Mouse (Mus musculus) liver, adult (tissue): ENCODE measurements around the gene Batf.

ENCODE experiments used
- GATA4 ChIP-seq: IDR thresholded peaks from 2 replicates; pipeline ENCODE4 v1.6.1; 2014; ENCODE audit warnings: mild to moderate bottlenecking, low read length; ENCODE audit not compliant: insufficient replicate concordance

Gene Batf

DNA sequence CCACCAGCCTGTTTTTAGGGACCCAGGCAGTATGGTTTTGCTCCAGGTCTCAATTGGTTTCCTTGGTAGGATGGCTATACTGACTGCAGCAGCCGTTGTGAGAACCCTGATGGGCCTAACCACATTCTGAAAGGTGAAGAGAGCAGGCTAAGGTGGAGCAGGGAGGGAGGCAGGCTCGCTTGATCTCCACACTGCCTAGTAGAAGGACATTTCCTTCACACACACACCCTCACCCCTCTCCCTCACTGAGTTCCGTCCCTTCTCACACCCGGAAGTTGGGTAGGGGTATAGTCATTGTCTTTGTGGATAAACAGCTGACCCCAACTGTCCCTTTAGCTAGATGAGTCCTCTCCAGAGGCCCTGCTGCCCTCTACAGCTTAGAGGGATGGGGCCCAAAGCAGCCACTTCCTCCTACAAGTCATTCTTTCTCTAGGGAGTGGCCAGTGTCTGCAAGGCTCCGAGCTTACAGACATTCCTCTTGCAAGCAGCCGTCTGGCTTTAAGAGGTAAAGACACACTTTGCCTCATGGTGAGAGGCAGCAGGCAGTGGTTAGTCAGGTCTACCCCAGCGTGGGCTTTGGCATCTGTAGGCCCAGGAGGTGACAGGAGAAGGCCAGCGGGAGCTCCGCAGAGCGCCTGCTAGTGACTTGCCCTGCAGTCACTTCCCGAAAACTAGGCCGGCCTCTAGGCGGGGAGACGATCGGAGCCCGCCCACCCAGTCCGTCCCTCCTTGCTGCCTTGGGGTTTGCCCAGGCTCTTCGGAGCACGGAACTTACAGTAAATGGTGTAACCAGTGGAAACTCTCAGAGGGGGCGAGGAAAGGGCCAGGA, 18.7 kb downstream of the Batf start:
- TF ChIP-seq GATA4 = no peak

DNA sequence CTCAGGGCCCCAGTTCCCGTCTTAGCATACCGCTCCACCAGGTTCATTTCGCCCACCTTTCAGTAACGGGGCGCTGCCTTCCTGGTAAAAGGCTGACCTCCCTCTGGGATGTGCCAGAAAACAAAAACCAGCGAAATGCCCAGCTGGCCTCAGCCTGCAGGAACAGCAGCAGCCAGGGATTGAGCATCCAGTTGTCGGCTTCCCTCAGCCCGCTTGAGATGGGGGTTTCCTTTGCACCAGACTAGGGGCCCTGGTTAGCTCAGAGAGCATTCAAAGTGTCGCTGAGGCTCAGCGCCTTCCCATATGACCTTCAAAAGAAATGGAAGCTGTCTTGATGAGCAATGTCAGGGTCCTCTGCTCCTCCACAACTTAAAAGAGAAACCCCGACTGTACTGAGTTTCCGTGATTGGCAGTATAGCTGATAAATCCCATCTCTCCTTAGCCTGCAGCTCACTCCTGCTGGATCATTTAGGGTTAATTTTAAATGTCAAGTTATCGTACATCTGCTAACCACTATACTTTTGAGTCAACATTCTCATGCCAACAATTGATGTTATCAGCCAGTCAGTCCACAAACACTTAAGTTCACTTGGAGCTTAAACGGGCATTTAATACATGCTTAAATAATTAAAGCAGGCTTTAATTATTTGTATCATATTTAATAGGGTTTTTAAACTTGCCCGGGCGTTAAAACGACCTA, 19.5 kb downstream of the Batf start:
- TF ChIP-seq GATA4 = no peak

DNA sequence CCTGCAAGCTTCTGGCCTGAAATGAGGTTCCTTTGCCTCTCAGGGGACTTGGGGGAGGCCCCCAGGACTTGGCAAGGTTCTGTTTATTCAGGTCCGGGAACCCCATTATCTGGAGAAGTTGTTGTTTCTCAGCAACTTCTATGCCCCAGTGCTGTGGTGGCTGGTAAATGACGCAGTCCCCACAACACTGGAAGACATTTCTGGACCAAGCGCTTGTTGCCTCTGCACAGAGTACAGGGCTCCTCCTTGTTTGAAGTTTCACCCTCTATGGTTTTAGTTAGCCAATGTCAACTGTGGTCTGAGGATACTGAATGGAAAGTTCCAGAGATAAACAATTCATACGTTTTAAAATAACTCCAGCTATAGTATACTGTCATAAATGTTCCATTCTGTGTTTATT, 20.4 kb downstream of the Batf start:
- no peak for TF ChIP-seq GATA4

DNA sequence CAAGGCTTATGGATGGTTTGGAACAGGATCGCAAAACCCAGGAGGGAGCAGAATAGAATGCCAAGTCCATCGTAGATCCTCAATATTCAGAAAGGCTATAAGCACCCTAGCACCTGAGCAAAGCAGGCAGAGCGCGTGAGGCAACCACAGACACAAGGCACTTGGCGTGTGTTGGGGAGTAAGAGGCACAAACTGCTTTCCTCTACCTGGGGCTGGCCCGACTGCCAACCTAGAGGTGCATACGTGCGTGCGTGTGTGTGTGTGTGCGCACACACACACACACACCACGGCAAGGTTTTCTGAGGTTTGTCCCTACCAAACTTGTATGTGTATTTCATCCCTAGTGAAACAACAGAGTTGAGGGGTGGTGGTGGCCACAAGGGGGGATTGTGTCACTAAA, 20.9 kb downstream of the Batf start:
- TF ChIP-seq GATA4 = no peak

DNA sequence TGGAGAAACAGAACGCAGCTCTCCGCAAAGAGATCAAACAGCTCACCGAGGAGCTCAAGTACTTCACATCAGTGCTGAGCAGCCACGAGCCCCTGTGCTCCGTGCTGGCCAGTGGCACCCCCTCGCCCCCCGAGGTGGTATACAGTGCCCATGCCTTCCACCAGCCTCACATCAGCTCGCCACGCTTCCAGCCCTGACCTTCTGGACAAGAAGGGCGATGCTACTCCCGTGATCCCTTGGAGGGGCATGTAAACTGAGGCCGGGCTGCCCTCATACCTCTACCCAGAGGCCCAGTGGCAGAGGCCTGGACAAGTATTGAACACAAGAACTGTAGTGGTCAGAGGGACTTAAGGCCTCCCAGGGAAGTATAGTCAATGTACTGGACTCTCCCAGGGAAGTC, 22.1 kb downstream of the Batf start:
- TF ChIP-seq GATA4 = no peak

DNA sequence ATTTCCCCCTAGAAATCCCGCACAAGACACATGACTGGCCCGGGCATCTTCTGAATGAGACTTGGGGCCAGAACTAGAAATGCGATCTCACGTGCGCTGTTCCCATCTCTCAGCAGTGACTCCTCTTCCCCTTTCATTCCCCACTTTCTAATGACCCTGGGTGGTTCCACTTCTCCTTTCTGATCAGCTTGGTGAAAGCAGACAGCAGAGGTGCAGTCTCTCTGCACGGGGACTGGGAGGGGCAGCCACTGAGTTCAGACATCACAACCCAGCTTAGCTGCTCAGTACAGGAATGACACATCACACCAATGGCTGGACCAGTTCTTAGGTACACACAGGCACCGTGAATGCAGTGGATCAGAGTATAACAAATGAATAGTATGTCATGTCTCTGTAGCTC, 24.2 kb downstream of the Batf start:
- no peak for TF ChIP-seq GATA4

DNA sequence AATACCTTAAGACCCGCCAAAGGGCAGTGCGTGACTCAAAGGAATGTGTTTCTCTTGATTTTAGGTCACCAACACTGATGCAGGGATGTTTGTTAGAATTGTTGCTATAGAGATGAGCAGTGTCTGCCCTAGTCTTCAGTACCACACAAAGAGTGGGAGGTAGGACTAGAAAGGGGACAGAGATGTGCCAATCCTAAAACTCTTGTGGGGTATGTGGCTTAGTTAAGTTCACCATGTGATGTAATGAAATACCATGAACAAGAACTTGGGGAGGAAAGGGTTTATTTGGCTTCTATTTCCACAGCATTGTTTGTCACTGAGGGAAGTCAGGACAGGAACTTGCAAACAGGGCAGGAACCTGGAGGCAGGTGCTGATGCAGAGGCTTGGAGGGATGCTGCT, 26.1 kb downstream of the Batf start:
- no peak for TF ChIP-seq GATA4

DNA sequence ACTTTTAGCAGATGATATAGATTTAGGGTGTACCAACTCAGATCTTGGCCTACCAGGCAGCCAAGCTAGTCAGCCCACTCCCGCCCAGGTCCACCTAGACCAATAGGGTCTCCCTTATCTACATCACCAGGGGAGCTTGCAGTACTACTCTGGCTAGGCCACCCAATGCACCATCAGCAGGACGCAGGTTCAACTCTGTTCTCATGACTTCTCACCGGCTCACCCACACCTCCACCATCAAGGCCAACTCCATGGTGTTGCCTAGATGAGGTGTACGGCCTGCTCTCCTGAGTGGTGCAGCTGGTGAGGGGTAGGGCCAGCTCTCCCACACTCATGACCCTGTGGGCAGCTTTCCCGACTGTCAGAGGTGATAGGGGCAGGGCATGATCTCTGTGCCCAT, 27.7 kb downstream of the Batf start:
- no peak for TF ChIP-seq GATA4

DNA sequence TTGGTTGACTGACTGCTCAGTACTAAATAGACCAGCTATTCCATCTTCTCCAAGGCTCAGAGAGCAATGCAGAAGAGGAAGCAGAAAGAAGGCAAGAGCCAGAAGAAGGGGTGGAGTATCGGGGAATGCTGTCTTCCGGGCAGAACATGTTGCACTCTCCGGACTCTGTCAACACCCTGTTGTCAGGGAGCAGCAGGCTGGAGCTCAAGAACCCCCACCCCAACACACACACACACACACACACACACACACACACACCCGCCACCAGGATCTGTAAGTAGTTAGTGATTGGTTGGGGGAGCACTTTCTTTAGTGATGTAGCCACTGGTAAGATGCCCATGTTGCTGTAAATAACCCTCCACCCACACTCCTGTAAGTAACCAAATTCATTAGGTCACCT, 38.8 kb downstream of the Batf start:
- TF ChIP-seq GATA4 = no peak

DNA sequence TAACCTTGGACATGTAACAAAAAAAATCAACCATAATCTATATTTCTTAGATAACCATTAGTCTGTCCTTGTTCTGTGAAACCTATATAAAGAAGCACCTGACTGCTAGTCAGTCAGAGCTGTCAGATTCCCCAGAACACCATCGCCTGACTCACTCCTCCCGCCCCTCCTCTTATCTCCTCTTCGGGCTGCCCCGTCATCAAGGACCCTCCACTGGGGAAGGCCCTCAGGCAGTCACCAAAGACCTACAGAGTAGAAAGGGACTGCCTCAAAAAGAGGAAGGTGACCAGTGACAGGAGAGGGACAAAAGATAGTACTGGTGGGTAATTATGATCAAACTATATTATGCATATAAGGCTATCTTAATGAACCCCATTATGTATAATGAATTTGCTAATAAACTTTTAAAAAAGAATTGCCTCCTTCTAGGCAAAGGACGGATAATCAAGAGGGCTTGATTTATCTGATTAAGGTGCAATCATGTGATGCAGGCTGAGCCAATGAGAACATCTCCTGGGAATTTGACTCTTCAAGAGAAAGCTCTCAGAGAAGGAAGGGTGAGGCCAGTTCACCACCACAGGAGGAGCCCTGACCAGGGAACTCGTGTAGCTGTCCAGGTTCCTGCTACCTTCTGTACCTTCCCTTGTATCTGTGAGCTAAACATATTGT, 40.4 kb downstream of the Batf start:
- TF ChIP-seq GATA4 = no peak

DNA sequence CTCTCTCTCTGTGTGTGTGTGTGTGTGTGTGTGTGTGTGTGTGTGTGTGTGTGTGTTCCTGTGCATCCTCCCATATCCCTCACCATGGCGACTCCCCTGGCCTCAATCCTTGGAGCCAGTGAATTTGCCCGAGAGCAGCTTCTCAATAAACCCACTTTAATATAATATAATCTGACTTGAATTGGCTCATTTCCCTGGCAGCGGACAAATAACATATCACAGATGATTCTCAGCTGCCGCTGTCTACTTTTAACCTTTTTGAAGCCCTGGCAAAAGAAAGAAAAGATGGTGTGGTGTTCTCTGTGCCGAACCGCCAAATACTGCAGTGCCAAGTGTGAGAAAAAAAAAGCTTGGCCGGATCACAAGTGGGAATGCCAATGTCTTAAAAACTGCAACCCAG, 41.7 kb downstream of the Batf start:
- TF ChIP-seq GATA4 = no peak

DNA sequence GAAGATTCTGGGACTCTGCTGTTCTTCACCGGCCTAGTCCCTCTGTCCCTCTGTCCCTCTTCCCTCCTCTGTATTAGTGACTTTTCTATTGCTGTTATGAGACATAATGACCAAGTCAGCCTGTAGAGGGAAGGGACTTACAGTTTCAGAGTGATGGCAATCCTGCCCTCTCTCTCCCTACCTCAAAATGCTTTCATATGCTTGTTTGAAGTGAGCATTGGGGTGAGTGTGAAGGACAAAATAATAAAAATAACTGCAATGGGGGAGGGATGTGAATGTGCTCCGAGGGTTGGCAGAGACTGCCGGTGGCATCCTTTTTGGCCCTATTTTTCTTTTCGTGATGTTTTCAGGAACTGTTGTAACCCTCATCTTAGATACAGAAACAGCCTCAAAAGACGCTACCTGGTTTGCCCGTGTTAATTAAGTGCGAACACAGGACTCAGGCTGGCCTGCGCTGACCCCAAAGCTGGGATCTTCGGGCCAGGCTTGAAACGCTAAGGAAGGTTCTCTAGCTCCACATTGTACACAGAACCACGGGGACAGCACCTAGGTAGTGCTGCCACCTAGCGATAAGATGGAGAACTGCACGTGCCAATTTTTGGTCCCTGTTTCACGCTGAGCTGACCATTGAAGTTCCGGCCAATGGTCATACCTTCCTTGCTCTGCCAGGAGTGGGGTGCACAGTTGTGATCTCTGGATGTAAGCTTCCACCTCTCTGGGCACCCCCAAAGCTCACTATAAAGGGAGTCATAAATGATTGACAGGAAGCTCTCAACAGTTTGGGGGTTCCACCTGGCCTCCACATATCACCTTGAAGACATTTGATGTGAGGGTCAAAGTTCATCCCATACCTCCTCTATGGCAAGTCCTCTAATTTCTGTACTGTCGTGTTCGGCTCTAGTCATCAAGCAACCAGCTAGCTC, 42.8 kb downstream of the Batf start:
- no peak for TF ChIP-seq GATA4

DNA sequence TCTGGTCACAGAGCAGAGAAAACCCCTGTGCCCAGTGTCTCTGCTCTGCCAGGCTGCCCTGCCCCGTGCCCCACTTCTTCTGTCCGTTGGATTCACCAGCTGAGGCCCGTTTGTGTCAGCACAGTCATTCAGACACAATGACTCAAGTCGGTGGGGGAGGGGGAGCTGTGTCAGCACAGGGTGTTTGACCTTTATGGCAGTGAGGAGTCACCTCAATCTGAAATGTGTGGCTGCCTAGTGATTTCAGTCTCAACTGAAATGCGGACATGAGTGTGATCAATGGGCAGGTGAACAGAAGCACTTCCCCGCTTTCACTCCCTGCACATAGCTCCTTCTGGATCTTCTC, 43.4 kb downstream of the Batf start:
- TF ChIP-seq GATA4 = no peak

DNA sequence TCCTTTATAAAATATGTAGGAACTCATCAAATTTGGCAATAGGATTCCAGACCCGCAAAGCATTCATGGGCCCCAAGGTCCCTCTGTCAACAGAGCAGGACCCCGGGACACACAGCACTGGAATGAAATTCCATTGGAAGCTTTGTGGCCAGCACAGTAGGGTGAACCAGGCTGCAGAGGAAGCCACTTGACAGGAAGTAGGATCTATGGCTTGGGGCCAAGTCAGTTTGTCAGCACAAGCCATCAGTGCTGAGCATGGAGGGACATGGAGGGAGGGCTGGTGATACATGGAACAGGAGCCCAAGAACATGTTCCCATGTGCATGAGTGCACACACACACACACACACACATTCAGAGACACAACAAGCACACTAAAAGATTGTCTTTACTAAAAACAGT, 49.7 kb downstream of the Batf start:
- no peak for TF ChIP-seq GATA4

DNA sequence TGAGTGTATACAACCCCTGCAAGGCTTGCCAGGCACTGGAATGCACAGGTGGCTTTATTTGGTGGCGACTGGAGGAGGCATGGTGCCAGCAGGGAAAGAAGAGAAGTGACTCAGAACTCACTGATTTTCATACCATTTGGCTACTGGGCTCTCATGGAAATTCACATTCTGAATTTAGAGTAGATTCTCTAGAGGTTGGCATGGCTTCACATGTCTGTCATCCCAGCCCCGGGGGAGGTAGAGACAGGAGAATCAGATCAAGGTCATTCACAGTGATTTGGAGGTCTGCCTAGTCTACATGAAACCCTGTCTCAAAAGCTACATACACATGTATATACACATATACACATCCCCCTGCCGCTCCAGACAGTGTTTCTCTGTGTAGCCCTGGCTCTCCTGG, 50.5 kb downstream of the Batf start:
- no peak for TF ChIP-seq GATA4
